Mouse (Mus musculus) thymus, postnatal 4 days (tissue): ENCODE measurements around the gene Leng1.

Experiments used
- DNase-seq: peaks from one replicate; pipeline ENCODE4 v3.0.0; 2021

Leng1 gene

DNA sequence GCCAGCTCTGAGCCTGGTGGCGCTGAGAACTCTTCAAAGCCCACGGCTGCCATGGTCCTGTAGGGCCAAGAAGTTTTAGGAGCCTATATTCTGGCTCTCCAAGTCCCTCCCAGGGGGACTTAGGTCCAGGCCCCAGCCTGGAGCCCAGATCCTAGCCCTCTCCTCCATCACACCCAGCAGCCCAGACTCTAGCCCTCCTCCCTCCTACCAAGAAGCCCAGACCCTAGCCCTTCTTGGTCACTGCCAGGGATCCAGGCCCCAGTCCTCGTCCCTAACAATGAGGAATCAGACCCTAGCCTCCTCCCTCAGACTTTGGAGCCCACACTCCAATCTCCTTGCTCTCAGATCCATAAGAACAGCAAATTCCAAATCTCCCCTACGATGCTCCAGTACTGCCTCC lies 36.6 kb downstream of the Leng1 start:
- DNase-seq = peak; percentile 21

DNA sequence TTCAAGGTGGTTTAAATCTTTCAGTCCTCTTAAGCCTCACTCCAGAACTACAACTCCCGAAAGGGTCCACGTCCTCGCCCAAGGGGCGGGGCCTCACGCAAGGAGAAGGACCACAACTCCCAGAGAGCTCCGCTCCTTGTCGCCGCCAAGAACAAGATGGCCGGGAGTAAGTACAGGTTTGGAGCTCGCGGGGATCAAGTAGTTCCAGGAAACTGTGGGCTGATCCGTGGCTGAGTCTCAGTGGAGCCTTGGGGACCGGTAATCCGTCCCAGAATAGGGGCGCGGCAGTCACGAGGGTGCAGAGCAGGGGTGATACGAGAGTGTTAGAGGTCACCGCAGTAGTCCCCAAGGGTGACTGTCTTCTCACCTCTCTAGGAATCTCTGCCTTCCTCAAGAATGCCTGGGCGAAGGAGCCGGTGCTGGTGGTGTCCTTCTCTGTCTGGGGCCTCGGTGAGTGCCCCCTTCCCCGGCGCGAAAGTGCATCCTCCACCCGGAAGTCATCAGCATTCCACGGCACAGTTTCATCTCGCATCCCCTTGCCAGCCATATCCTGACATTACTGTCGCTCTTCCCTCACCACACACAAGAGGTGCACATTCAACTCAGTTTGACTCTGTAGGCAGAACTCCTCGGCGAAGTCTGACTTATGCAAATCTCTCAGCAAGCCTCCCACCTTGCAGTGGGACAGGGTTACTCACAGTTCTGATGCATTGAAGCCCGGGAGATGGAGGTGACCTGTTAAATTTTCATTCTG lies 48.2 kb downstream of the Leng1 start, which contains the start of gene Ndufa3:
Gene Ndufa3, plus strand, starts transcription at position 132 of the 754 bp plus-strand sequence.
- DNase-seq = peak; percentile 92

DNA sequence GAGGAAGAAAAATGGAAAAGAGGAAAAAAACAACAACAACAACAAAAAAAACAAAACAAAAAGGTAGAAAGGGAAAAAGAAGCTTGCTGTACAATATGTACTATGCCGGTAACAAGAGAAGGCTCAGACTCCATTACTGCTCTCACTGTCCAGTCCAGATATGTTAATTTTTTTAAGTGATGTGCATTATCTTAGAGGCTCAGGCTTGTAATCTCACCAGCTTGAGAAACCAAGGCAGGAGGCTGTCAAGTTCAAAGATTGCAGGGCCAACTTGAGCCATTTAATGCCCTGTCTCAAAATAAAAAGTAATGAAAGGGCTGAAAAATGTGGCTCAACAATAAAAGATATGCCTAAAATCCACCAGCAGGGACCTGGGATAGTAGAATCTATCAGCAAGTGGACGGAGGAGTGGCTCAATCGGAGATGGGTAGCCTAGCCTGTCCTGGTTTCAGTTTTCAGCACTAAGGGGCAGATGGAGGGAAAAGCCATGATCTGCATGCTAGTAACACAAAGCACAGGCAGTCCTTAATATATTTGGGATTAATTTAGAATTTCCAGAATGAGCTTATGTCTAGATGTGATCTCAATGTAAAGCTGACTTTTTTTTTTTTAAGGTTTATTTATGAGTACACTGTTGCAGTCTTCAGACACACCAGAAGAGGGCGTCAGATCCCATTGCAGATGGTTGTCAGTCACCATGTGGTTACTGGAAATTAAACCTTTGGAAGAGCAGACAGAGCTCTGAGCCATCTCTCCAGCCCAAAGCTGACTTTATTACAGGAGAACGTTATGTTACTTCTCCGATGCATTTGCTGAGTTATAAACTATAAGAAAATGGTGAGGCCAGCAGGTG lies 49.0 kb downstream of the Leng1 start:
- DNase-seq = peak; percentile 64

DNA sequence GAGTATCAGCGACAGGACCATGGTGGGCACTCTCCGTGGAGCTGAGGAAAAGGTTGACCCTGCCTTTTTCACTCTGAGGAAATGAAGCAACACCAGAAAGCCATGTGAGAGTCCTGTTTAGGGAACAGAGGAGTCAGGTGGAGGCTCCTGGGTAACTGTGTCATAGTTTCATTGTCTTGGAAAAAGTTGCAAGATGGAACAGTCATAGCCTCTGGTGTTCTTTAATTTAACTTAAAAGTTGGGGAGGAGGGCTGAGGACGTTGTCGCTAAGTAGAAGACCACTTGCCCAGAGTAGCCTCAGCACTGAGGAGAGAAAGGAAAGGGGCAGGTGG lies 49.6 kb downstream of the Leng1 start, which contains the start of gene Oscar:
Gene Oscar, minus strand, starts transcription at position 101 of the 332 bp plus-strand sequence.
- DNase-seq = no peak

DNA sequence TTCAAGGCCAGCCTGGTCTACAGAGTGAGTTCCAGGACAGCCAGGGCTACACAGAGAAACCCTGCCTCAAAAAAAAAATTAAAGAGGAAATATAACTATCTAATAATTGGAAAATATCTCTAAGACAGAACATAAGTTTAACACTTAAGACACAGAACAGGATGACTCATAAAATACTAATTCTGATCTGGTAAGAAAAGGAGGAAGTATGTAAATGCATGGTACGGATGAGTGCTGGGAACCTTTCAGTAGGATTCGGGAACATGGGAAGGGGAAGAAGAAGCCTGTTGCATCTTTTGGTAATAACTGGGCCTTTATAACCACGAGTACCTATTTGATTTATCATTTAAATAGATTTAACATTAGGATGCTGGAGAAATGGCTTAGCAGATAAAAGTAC lies 51.6 kb downstream of the Leng1 start:
- DNase-seq = no peak

DNA sequence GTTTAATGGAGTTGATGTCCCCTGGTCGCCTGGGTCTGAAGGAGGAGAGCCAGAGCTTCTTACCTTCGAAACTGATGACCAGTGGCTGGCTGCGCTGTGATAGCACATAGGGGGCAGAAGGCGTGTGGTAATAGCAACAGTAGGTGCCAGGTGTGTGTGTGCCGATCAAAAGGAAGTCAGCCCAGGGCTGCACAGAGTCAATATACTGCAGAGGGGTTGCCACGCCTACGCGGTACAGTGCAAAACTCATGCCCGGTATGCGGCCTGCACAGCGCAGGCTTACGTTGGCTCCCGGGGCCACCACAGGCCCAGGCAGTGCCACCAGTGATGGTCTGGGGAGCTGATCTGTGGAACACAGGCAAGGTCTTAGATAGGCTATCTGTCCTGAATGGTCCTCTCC lies 54.6 kb downstream of the Leng1 start:
- DNase-seq = no peak

DNA sequence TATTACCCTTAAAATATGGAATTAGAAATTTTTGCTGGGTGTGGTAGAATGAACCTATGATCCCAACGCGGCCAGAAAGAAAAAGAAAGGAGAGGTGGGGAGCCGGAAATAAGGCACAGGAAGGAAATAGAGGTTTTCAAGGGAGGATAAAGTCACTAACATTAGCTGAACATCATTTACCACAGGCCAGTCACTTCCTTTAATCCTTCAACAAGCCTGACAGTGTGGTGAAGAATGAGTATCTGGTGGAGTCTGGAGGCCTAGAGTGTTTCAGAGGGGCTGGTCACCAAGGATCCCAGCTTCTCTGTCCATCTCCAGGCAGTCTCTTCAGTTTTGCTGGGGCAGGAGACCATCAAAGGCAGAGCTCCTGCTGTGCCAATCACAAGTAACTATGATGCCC lies 55.2 kb downstream of the Leng1 start:
- DNase-seq = no peak
